Mouse (Mus musculus) intestine, embryonic 14.5 days (tissue): ENCODE results near the gene Tfap2c. TPM values are rescaled to one million over a fixed set of nuclear protein-coding genes. Genes with fewer than 3 reads are reported as not detected.
A peak's percentile ranks its signal among the peaks of the same experiment; 100 is the strongest.

Experiments
- ATAC-seq: fragments of 200-750 bp; cut with Nextera tagmentation; replicated peaks from 2 replicates; pipeline ENCODE4 v1.8.0; 2017; ENCODE audit warnings: low read depth, moderate number of reproducible peaks, moderate TSS enrichment, moderate library complexity; ENCODE audit not compliant: low FRiP score, low TSS enrichment
- DNase-seq: peaks from one replicate; pipeline ENCODE4 v3.0.0-alpha.2; 2018; ENCODE audit warnings: low spot score
- H3K27ac ChIP-seq: fragments of 300-500 bp; sonication (generic); 2 replicates; pipeline ENCODE4 v1.5.1; 2014; ENCODE audit warnings: low read depth, mild to moderate bottlenecking, control low read depth
- H3K27me3 ChIP-seq: fragments of 300-500 bp; sonication (generic); replicated peaks from 2 replicates; pipeline ENCODE4 v1.6.1; 2014; ENCODE audit warnings: low read length, control low read depth; ENCODE audit not compliant: control insufficient read depth, insufficient read depth
- H3K36me3 ChIP-seq: fragments of 300-500 bp; sonication (generic); 2 replicates; pipeline ENCODE4 v1.6.1; 2014; ENCODE audit warnings: low read length, control low read depth; ENCODE audit not compliant: control insufficient read depth, insufficient read depth
- H3K4me1 ChIP-seq: fragments of 300-500 bp; sonication (generic); replicated peaks from 2 replicates; pipeline ENCODE4 v1.6.1; 2014; ENCODE audit warnings: low read length, control low read depth, mixed read lengths; ENCODE audit not compliant: control insufficient read depth, insufficient read depth
- H3K4me2 ChIP-seq: fragments of 300-500 bp; sonication (generic); 2 replicates; pipeline ENCODE4 v1.6.1; 2014; ENCODE audit warnings: low read length
- H3K4me3 ChIP-seq: fragments of 300-500 bp; sonication (generic); 2 replicates; pipeline ENCODE4 v1.5.1; 2014; ENCODE audit warnings: low read depth, low read length, control low read depth, mixed read lengths
- H3K9ac ChIP-seq: fragments of 300-500 bp; sonication (generic); 2 replicates; pipeline ENCODE4 v1.6.1; 2014; ENCODE audit warnings: mild to moderate bottlenecking, low read length
- H3K9me3 ChIP-seq: fragments of 300-500 bp; sonication (generic); 2 replicates; pipeline ENCODE4 v1.6.1; 2016; ENCODE audit warnings: low read length, control low read depth; ENCODE audit not compliant: control insufficient read depth
- WGBS: fragments of 180-500 bp; shearing (Covaris S2); extraction: QIAGEN DNeasy Blood & Tissue Kit; methylation state at CpG from one replicate; pipeline ENCODE4 v1.1.7; 2014; 5-methylcytosine and 5-hydroxymethylcytosine counted together
- polyA plus RNA-seq: library from polyadenylated mRNA; unstranded; fragments of >200 nt; fragmentation: Nextera tagmentation; extraction: Ambion mirVana; gene quantifications from 2 replicates; pipeline ENCODE4 v1.2.1, GENCODE M21; 2014

Gene Tfap2c
- polyA plus RNA-seq = 0.09 and 0.35 TPM in 2 replicates

- peak; percentile 74 for DNase-seq
- peaks cover 11% of the 10 kb centered on the region for H3K4me1 ChIP-seq
- peak within 1 kb of the TSS; percentile 57 for H3K4me2 ChIP-seq
- peak; percentile 69 for ATAC-seq
- no peaks in the 10 kb centered on the region for H3K9me3 ChIP-seq
- peaks cover 100% of the 10 kb centered on the region for H3K27me3 ChIP-seq
- WGBS = under 1% methylated on average over 70 of the region's 70 CpGs
- H3K9ac ChIP-seq = no peak within 1 kb of the TSS
- H3K27ac ChIP-seq = no peak within 1 kb of the TSS
- H3K4me3 ChIP-seq = peak within 1 kb of the TSS; percentile 29
- no peaks in the 10 kb centered on the region for H3K36me3 ChIP-seq
Observed at GRCm38 (mm10) chr2:172549371-172550155, at the start of gene Tfap2c. Tfap2c (plus strand) TSS chr2:172549593.

- Histone ChIP-seq H3K36me3 (no peaks in the 10 kb centered on the region), H3K4me1 (no peaks in the 10 kb centered on the region; the same call in 1 of the 2 replicates), H3K9ac (no peak overlapping the region), H3K4me2 (no peak overlapping the region), H3K27ac (no peak overlapping the region), H3K9me3 (no peaks in the 10 kb centered on the region), H3K27me3 (no peaks in the 10 kb centered on the region), H3K4me3 (no peak overlapping the region)
- 28% methylated on average over 7 of the region's 7 CpGs for WGBS
- no peak for DNase-seq
- no peak for ATAC-seq
Observed at GRCm38 (mm10) chr2:172500752-172501316, 48.6 kb upstream of the Tfap2c start.

GRCm38 (mm10) chr2:172501341-172501740 is 48.1 kb upstream of the Tfap2c start:
- Histone ChIP-seq H3K9ac (no peak overlapping the region), H3K9me3 (no peaks in the 10 kb centered on the region), H3K4me3 (no peak overlapping the region), H3K4me1 (no peaks in the 10 kb centered on the region; the same call in 1 of the 2 replicates), H3K4me2 (no peak overlapping the region), H3K27ac (no peak overlapping the region), H3K27me3 (no peaks in the 10 kb centered on the region), H3K36me3 (no peaks in the 10 kb centered on the region)
- ATAC-seq (no peak), DNase-seq (peak; percentile 85)
- WGBS = 4% methylated on average over 4 of the region's 4 CpGs

- Histone ChIP-seq H3K27ac (no peak overlapping the region), H3K4me3 (no peak overlapping the region), H3K9me3 (no peaks in the 10 kb centered on the region), H3K9ac (no peak overlapping the region), H3K4me2 (no peak overlapping the region), H3K36me3 (no peaks in the 10 kb centered on the region), H3K4me1 (no peaks in the 10 kb centered on the region; the same call in 1 of the 2 replicates), H3K27me3 (no peaks in the 10 kb centered on the region)
- WGBS = 41% methylated on average over 14 of the region's 14 CpGs
- no peak for ATAC-seq
- DNase-seq = peak; percentile 55
Observed at GRCm38 (mm10) chr2:172502168-172502567, 47.2 kb upstream of the Tfap2c start.

DNA sequence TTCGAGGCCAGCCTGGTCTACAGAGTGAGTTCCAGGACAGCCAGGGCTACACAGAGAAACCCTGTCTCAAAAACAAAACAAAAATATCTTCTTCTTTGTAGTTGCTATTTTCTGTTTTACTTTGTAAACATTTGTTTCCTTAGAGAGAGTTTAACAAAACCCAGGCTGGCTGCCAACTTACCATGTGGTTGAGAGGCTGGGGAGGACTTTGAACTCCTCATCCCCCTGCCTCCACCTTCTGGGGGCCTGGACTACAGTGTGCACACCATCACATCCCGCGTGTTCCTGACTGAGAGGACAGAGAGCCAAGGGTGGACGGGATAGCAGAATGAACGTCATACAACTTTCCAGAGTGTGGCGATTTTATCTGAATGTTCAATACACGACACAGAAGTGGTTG is 43.3 kb upstream of the Tfap2c start:
- 84% methylated on average over 7 of the region's 7 CpGs for WGBS
- no peaks in the 10 kb centered on the region for H3K36me3 ChIP-seq
- H3K27me3 ChIP-seq = no peaks in the 10 kb centered on the region
- no peak overlapping the region for H3K27ac ChIP-seq
- H3K9me3 ChIP-seq = no peaks in the 10 kb centered on the region
- DNase-seq = no peak
- no peak for ATAC-seq
- no peak overlapping the region for H3K4me3 ChIP-seq
- H3K9ac ChIP-seq = no peak overlapping the region
- H3K4me2 ChIP-seq = no peak overlapping the region
- H3K4me1 ChIP-seq = no peaks in the 10 kb centered on the region; the same call in 1 of the 2 replicates

- Histone ChIP-seq H3K4me1 (no peaks in the 10 kb centered on the region), H3K9me3 (no peaks in the 10 kb centered on the region), H3K27me3 (no peaks in the 10 kb centered on the region), H3K36me3 (no peaks in the 10 kb centered on the region), H3K9ac (no peak overlapping the region), H3K4me3 (no peak overlapping the region), H3K27ac (no peak overlapping the region), H3K4me2 (no peak overlapping the region)
- DNase-seq (no peak), ATAC-seq (no peak)
- WGBS = 86% methylated on average over 15 of the region's 15 CpGs
Observed at GRCm38 (mm10) chr2:172510056-172510712, 39.2 kb upstream of the Tfap2c start.

DNA sequence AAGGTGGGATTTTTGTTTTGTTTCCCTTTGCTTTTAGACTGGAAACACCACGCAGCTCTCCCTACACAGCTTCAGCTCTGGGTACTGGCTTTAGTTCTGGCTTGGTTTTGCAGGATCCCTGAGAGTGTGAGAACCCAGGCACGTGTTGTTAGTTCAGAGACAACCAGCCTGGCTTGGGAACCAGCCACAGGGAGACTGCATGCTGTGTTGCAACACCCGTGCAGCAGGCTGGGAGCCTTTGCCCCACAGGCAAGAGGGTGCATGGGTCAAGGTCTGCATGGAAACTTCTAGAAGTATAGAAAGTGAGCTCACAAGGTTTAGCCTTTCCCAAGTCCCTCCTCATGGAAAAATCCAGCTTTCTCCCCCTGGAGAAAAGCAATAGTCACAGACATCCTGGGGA is 38.5 kb upstream of the Tfap2c start:
- Histone ChIP-seq H3K27me3 (no peaks in the 10 kb centered on the region), H3K4me2 (no peak overlapping the region), H3K9ac (no peak overlapping the region), H3K9me3 (no peaks in the 10 kb centered on the region), H3K36me3 (no peaks in the 10 kb centered on the region), H3K27ac (no peak overlapping the region), H3K4me1 (no peaks in the 10 kb centered on the region), H3K4me3 (no peak overlapping the region)
- 51% methylated on average over 3 of the region's 3 CpGs for WGBS
- DNase-seq = no peak
- no peak for ATAC-seq

DNA sequence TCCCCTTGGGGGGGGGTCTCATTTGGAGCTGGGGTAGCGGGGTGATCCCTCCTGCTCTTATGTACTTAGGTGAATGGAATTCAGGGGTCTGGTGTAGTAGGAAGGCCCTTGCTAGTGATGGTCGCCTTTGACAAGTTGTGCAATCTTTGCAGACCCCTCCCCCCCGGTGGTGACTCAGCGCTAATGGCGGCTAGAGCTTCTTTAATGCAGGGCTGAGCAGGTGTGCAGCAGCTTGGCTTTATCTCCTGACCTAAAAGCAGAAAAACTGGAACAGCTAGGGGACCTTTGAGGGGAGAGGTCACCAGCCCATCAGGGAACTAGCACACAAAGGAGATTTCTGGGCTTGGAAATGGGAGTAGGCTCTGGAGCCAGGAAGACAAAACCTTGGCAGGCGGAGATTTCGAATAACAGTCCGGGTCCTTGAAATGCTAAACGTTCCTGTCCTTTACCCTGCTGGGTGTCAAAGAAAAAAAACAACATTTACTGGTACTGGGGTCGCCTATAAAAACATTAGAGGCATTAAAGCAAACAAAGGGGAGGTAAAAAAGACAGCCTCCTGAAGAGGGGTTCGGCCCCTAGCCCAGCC is 32.9 kb upstream of the Tfap2c start:
- no peaks in the 10 kb centered on the region for H3K36me3 ChIP-seq
- H3K4me1 ChIP-seq = no peaks in the 10 kb centered on the region
- H3K9me3 ChIP-seq = no peaks in the 10 kb centered on the region
- H3K27me3 ChIP-seq = no peaks in the 10 kb centered on the region
- H3K4me3 ChIP-seq = no peak overlapping the region
- H3K4me2 ChIP-seq = no peak overlapping the region
- ATAC-seq = peak; percentile 56; the same call in 1 of the 2 replicates
- no peak for DNase-seq
- H3K27ac ChIP-seq = no peak overlapping the region
- no peak overlapping the region for H3K9ac ChIP-seq
- WGBS = 25% methylated on average over 11 of the region's 11 CpGs
